Mouse (Mus musculus) liver, postnatal 0 days (tissue): ENCODE data around the gene Mrtfb. TPM values are rescaled to one million over a fixed set of nuclear protein-coding genes. Genes with fewer than 3 reads are reported as not detected.

Experiments
- ATAC-seq: fragments of 200-750 bp; cut with Nextera tagmentation; 2 replicates; pipeline ENCODE4 v1.8.0; 2017; ENCODE audit warnings: mild to moderate bottlenecking, moderate library complexity
- DNase-seq: peaks from one replicate; pipeline ENCODE4 v3.0.0-alpha.2; 2016
- H3K27ac ChIP-seq: fragments of 300-500 bp; sonication (generic); 2 replicates; pipeline ENCODE4 v1.5.1; 2014; ENCODE audit warnings: antibody characterized with exemption, moderate library complexity, mild to moderate bottlenecking, low read depth
- H3K27me3 ChIP-seq: fragments of 300-500 bp; sonication (generic); 2 replicates; pipeline ENCODE4 v1.6.1; 2014; ENCODE audit warnings: low read length, control low read depth, mixed read lengths; ENCODE audit not compliant: insufficient read depth
- H3K36me3 ChIP-seq: fragments of 300-500 bp; sonication (generic); replicated peaks from 2 replicates; pipeline ENCODE4 v1.6.1; 2014; ENCODE audit warnings: mild to moderate bottlenecking, control low read depth, low read length, moderate library complexity, mixed read lengths; ENCODE audit not compliant: insufficient read depth
- H3K4me1 ChIP-seq: fragments of 300-500 bp; sonication (generic); 2 replicates; pipeline ENCODE4 v1.6.1; 2014; ENCODE audit warnings: antibody characterized with exemption, mild to moderate bottlenecking, control low read depth; ENCODE audit not compliant: insufficient read depth
- H3K4me2 ChIP-seq: fragments of 300-500 bp; sonication (generic); 2 replicates; pipeline ENCODE4 v1.6.1; 2014; ENCODE audit warnings: low read depth, mild to moderate bottlenecking, low read length, moderate library complexity, mixed read lengths
- H3K4me3 ChIP-seq: fragments of 300-500 bp; sonication (generic); 2 replicates; pipeline ENCODE4 v1.5.1; 2014; ENCODE audit warnings: low read depth, low read length
- H3K9ac ChIP-seq: fragments of 300-500 bp; sonication (generic); replicated peaks from 2 replicates; pipeline ENCODE4 v1.6.1; 2014; ENCODE audit warnings: mild to moderate bottlenecking, moderate library complexity
- H3K9me3 ChIP-seq: fragments of 300-500 bp; sonication (generic); 2 replicates; pipeline ENCODE4 v1.6.1; 2016; ENCODE audit warnings: mild to moderate bottlenecking, control low read depth, low read length, mixed read lengths
- CTCF ChIP-seq: sonication (generic); IDR thresholded peaks from 2 replicates; pipeline ENCODE4 v1.5.1; 2016; ENCODE audit warnings: antibody characterized with exemption, low read depth
- EP300 ChIP-seq: IDR thresholded peaks from 2 replicates; pipeline ENCODE4 v1.6.1; 2016; ENCODE audit warnings: antibody characterized with exemption, low read depth, mild to moderate bottlenecking
- WGBS: fragments of 180-500 bp; shearing (Covaris S2); extraction: QIAGEN DNeasy Blood & Tissue Kit; methylation state at CpG from one replicate; pipeline ENCODE4 v1.1.7; 2014; ENCODE audit not compliant: insufficient replicate concordance; 5-methylcytosine and 5-hydroxymethylcytosine counted together
- polyA plus RNA-seq: library from polyadenylated mRNA; unstranded; fragments of >200 nt; fragmentation: Nextera tagmentation; extraction: Ambion mirVana; gene quantifications from 2 replicates; pipeline ENCODE4 v1.2.1, GENCODE M21; 2015

The Mrtfb gene
- polyA plus RNA-seq, 1 experiment from 2014 or later: 5.8 TPM

DNA sequence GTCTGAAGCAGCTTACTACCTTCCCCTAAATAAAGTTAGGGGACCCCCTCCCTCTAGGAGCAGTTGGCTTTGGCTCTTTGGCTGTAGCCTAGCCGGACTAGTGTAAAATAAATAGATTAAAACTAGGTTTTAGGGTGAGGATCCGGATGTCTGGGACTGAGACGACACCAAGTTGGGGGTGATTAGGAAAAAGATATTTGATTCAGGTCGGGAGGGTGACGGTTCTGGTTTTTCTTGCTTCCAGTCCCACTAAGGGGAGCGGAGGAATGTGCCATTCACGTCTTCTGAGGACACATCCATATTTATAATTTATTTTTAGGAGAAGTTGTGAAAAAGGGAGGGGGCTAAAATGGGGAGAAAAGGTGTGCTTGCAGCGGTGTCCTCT is 192.4 kb downstream of the Mrtfb start:
- Histone ChIP-seq H3K36me3 (no peaks in the 10 kb centered on the region), H3K4me2 (peak overlapping the region; percentile 94), H3K9me3 (no peaks in the 10 kb centered on the region), H3K27ac (no peak overlapping the region), H3K27me3 (peaks cover 16% of the 10 kb centered on the region), H3K4me3 (peak overlapping the region; percentile 67), H3K9ac (peak overlapping the region; percentile 65), H3K4me1 (0 out of 2 replicates have a peak, but pooled peaks cover 4% of the 10 kb centered on the region)
- ATAC-seq (no peak), DNase-seq (no peak)
- TF ChIP-seq CTCF (no peak), EP300 (no peak)
- 23% methylated on average over 8 of the region's 8 CpGs for WGBS

GRCm38 (mm10) chr16:13449491-13449890 is 193.2 kb downstream of the Mrtfb start:
- H3K9me3 ChIP-seq: no peaks in the 10 kb centered on the region
- H3K4me3 ChIP-seq: no peak overlapping the region
- H3K9ac ChIP-seq: no peak overlapping the region
- DNase-seq (no peak), ATAC-seq (no peak)
- no peaks in the 10 kb centered on the region for H3K36me3 ChIP-seq
- peak overlapping the region; percentile 26 for H3K4me2 ChIP-seq
- 0 out of 2 replicates have a peak, but pooled peaks cover 4% of the 10 kb centered on the region for H3K4me1 ChIP-seq
- peaks cover 16% of the 10 kb centered on the region for H3K27me3 ChIP-seq
- H3K27ac ChIP-seq: no peak overlapping the region
- TF ChIP-seq EP300: no peak
- no peak for TF ChIP-seq CTCF
- 31% methylated on average over 13 of the region's 13 CpGs for WGBS

- H3K9ac ChIP-seq: no peak overlapping the region
- no peak for ATAC-seq
- 0 out of 2 replicates have a peak, but pooled peaks cover 4% of the 10 kb centered on the region for H3K4me1 ChIP-seq
- H3K36me3 ChIP-seq: no peaks in the 10 kb centered on the region
- peaks cover 16% of the 10 kb centered on the region for H3K27me3 ChIP-seq
- TF ChIP-seq CTCF (no peak), EP300 (no peak)
- H3K9me3 ChIP-seq: no peaks in the 10 kb centered on the region
- no peak for DNase-seq
- no peak overlapping the region for H3K4me3 ChIP-seq
- no peak overlapping the region for H3K4me2 ChIP-seq
- no peak overlapping the region for H3K27ac ChIP-seq
- 52% methylated on average over 7 of the region's 7 CpGs for WGBS
Observed at GRCm38 (mm10) chr16:13450831-13451230, 194.6 kb downstream of the Mrtfb start.

GRCm38 (mm10) chr16:13451991-13452390 is 195.7 kb downstream of the Mrtfb start:
- H3K4me2 ChIP-seq: no peak overlapping the region
- no peak for DNase-seq
- ATAC-seq: no peak
- no peaks in the 10 kb centered on the region for H3K36me3 ChIP-seq
- H3K4me1 ChIP-seq: 0 out of 2 replicates have a peak, but pooled peaks cover 4% of the 10 kb centered on the region
- no peak overlapping the region for H3K27ac ChIP-seq
- H3K27me3 ChIP-seq: peaks cover 16% of the 10 kb centered on the region
- no peak overlapping the region for H3K4me3 ChIP-seq
- no peak overlapping the region for H3K9ac ChIP-seq
- WGBS: 85% methylated on average over 4 of the region's 4 CpGs
- TF ChIP-seq CTCF (no peak), EP300 (no peak)
- no peaks in the 10 kb centered on the region for H3K9me3 ChIP-seq

GRCm38 (mm10) chr16:13452661-13453060 is 196.4 kb downstream of the Mrtfb start:
- Histone ChIP-seq H3K36me3 (no peaks in the 10 kb centered on the region), H3K4me1 (0 out of 2 replicates have a peak, but pooled peaks cover 4% of the 10 kb centered on the region), H3K4me3 (no peak overlapping the region), H3K4me2 (no peak overlapping the region), H3K9ac (no peak overlapping the region), H3K9me3 (no peaks in the 10 kb centered on the region), H3K27ac (no peak overlapping the region), H3K27me3 (peaks cover 16% of the 10 kb centered on the region)
- 78% methylated on average over 7 of the region's 7 CpGs for WGBS
- ATAC-seq (no peak), DNase-seq (no peak)
- TF ChIP-seq CTCF: no peak

- H3K4me1 ChIP-seq: no peaks in the 10 kb centered on the region
- H3K4me2 ChIP-seq: no peak overlapping the region
- no peaks in the 10 kb centered on the region for H3K9me3 ChIP-seq
- DNase-seq: no peak
- H3K36me3 ChIP-seq: no peaks in the 10 kb centered on the region
- H3K27me3 ChIP-seq: peaks cover 7% of the 10 kb centered on the region; the same call in 1 of the 2 replicates
- no peak overlapping the region for H3K9ac ChIP-seq
- no peak overlapping the region for H3K4me3 ChIP-seq
- H3K27ac ChIP-seq: no peak overlapping the region
- WGBS: 62% methylated on average over 10 of the region's 10 CpGs
- TF ChIP-seq EP300 (no peak), CTCF (no peak)
- ATAC-seq: no peak
Observed at GRCm38 (mm10) chr16:13454026-13454600, 197.8 kb downstream of the Mrtfb start.

- Histone ChIP-seq H3K9ac (no peak overlapping the region), H3K27ac (no peak overlapping the region)
- no peak for DNase-seq
Observed at GRCm38 (mm10) chr16:13455560-13455959, 199.3 kb downstream of the Mrtfb start.

More at GRCm38 (mm10) chr16:13455560-13455959, 199.3 kb downstream of the Mrtfb start:
- Histone ChIP-seq H3K4me3 (no peak overlapping the region), H3K9me3 (no peaks in the 10 kb centered on the region), H3K4me1 (no peaks in the 10 kb centered on the region), H3K4me2 (no peak overlapping the region), H3K27me3 (no peaks in the 10 kb centered on the region), H3K36me3 (no peaks in the 10 kb centered on the region)
- TF ChIP-seq CTCF (no peak), EP300 (no peak)
- ATAC-seq: no peak
